Mouse (Mus musculus) bone marrow macrophage, adult 2 months (primary cell): ENCODE measurements around the gene Slc8b1. TPM values are rescaled to one million over a fixed set of nuclear protein-coding genes. Genes with fewer than 3 reads are reported as not detected.

Source experiments
- H3K27ac ChIP-seq: 2 replicates; pipeline ENCODE4 v1.5.1; 2012; ENCODE audit warnings: low read depth, low read length; ENCODE audit not compliant: insufficient read depth
- H3K4me1 ChIP-seq: 2 replicates; pipeline ENCODE4 v1.6.1; 2012; ENCODE audit warnings: low read length; ENCODE audit not compliant: control insufficient read depth, insufficient read depth
- H3K4me3 ChIP-seq: 2 replicates; pipeline ENCODE4 v1.5.1; 2012; ENCODE audit warnings: mild to moderate bottlenecking, low read length, moderate library complexity; ENCODE audit not compliant: insufficient read depth
- CTCF ChIP-seq: IDR thresholded peaks from 2 replicates; pipeline ENCODE4 v1.5.1; 2012; ENCODE audit warnings: low read depth, mild to moderate bottlenecking, low read length, moderate library complexity
- POLR2A ChIP-seq: IDR thresholded peaks from 2 replicates; pipeline ENCODE4 v1.6.1; 2012; ENCODE audit warnings: mild to moderate bottlenecking, low read depth, low read length, borderline replicate concordance
- polyA plus RNA-seq: library from polyadenylated mRNA; stranded (reverse); fragments of >200 nt; gene quantifications from 2 replicates; pipeline ENCODE4 v1.2.4, GENCODE M21; 2012; ENCODE audit not compliant: missing spikeins, insufficient read depth, insufficient read length

Slc8b1 gene
- polyA plus RNA-seq, 1 experiment: 79.4 TPM

GRCm38 (mm10) chr5:120574469-120575063 lies 63.6 kb downstream of the Slc8b1 start:
- H3K4me1 ChIP-seq: peaks cover 79% of the 10 kb centered on the region
- TF ChIP-seq POLR2A (no peak), CTCF (no peak)

GRCm38 (mm10) chr5:120576781-120577301 lies 65.9 kb downstream of the Slc8b1 start:
- Histone ChIP-seq H3K4me1 (peaks cover 64% of the 10 kb centered on the region), H3K4me3 (no peak overlapping the region), H3K27ac (peak overlapping the region; percentile 17; the same call in 1 of the 2 replicates)
- TF ChIP-seq CTCF (no peak), POLR2A (no peak)

More at GRCm38 (mm10) chr5:120574469-120575063, 63.6 kb downstream of the Slc8b1 start:
- H3K4me3 ChIP-seq: no peak overlapping the region
- H3K27ac ChIP-seq: no peak overlapping the region

DNA sequence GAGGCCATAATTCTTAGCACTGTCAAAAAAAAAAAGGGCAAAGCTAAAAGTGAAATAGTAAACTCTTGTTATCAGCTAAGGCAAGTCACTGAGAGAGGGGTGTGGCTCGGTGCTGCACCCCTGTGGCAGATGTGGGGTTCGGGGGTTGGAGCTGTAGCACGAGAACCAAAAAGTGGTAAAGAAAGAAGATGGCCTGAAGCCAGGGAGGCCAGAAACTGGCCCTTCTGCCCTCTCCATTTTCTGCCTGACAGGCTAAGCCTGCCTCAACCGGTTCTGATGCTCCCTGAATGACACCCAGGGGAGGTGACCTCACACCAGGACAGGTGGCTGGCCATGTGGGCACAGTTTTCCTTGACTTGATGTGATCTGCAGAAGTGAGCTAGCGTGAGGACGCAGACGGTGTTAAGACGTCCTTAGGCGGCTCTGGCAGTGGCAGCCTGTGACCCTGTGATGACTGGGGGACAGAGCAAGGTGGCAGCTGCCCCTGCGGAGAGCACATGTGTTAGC lies 67.0 kb downstream of the Slc8b1 start:
- Histone ChIP-seq H3K27ac (peak overlapping the region; percentile 57; the same call in 1 of the 2 replicates), H3K4me1 (peaks cover 56% of the 10 kb centered on the region), H3K4me3 (no peak overlapping the region)
- no peak for TF ChIP-seq POLR2A
- no peak for TF ChIP-seq CTCF

DNA sequence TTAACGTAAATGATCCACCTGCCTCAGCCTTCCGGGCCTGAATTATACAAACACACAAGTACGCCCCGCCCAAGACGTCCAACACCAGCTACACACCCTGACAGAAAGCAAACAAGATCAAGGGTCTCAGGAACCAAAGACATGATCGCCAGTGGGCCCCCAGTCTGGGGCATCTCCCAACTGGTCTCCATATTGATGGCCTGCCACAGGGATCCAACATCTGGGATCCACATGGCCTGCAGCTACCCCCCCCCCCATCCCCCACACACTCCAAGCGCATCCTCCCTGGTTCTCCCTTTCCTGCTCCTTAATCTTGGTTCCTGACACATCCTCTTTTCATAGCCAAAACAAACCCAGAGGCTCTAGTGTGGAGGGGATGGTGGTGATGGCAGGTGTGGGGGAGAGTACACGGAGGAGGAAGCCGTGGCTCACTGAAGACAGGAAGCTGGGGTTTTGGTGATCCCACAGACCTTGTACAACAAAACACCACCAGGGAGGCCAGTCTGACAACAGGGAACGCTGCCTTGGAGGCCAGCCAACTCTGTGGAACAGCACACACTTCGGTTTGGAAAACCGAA lies 67.6 kb downstream of the Slc8b1 start:
- Histone ChIP-seq H3K27ac (peak overlapping the region; percentile 57), H3K4me1 (peaks cover 59% of the 10 kb centered on the region), H3K4me3 (no peak overlapping the region)
- no peak for TF ChIP-seq POLR2A
- no peak for TF ChIP-seq CTCF

- Histone ChIP-seq H3K27ac (peak overlapping the region; percentile 75), H3K4me3 (peak overlapping the region; percentile 15), H3K4me1 (peaks cover 61% of the 10 kb centered on the region)
- TF ChIP-seq POLR2A (no peak), CTCF (no peak)
These were observed 68.4 kb downstream of the Slc8b1 start for GRCm38 (mm10) chr5:120579211-120579897.

GRCm38 (mm10) chr5:120579898-120580626 lies 69.1 kb downstream of the Slc8b1 start:
- no peak overlapping the region for H3K4me3 ChIP-seq
- peak overlapping the region; percentile 75 for H3K27ac ChIP-seq
- TF ChIP-seq CTCF (no peak), POLR2A (no peak)
- H3K4me1 ChIP-seq: peaks cover 61% of the 10 kb centered on the region

DNA sequence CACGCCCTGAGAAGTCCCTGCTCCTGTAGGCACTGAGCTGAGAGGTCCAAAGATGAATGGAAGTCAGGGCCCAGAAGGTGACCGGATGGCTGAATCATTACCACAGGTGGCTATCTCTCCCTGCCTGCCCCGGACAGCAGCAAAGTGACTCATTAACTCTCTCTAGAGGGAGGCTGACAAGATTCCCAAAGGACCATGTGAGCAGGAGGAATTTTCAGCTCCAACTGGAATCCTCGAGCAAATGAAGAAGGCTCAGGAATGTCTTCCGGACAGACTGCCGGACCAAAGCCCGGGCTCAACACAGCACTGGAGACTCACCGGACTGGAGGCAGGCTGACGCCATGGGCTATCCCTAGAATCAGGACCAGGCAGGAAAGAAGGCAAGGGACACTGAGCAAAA lies 71.0 kb downstream of the Slc8b1 start:
- no peak overlapping the region for H3K4me3 ChIP-seq
- TF ChIP-seq CTCF (no peak), POLR2A (no peak)
- peaks cover 65% of the 10 kb centered on the region for H3K4me1 ChIP-seq
- H3K27ac ChIP-seq: no peak overlapping the region

GRCm38 (mm10) chr5:120583511-120583910 lies 72.5 kb downstream of the Slc8b1 start:
- Histone ChIP-seq H3K4me1 (peaks cover 50% of the 10 kb centered on the region), H3K27ac (peak overlapping the region; percentile 59), H3K4me3 (no peak overlapping the region)
- TF ChIP-seq POLR2A (no peak), CTCF (no peak)

Other genes with a start within 250 kb of the Slc8b1 start
- not detected in 2 replicates for gene Lhx5, start 79.5 kb upstream of the Slc8b1 start, polyA plus RNA-seq
- not detected in 2 replicates for gene Sdsl, start 38.4 kb upstream of the Slc8b1 start, polyA plus RNA-seq
- gene Sds, start 34.6 kb upstream of the Slc8b1 start, polyA plus RNA-seq: not detected in 2 replicates
- gene Plbd2, start 7.5 kb upstream of the Slc8b1 start, polyA plus RNA-seq: 46.8 and 55.1 TPM in 2 replicates
- gene Tpcn1, start 77.5 kb downstream of the Slc8b1 start, polyA plus RNA-seq: 104 and 121 TPM in 2 replicates
- gene Iqcd, start 77.8 kb downstream of the Slc8b1 start, polyA plus RNA-seq: 1.2 TPM in 1 of 2 replicates, not detected in the other
- 3.8 and 4.0 TPM in 2 replicates for gene Rita1, start 101.4 kb downstream of the Slc8b1 start, polyA plus RNA-seq
- gene Ddx54, start 101.6 kb downstream of the Slc8b1 start, polyA plus RNA-seq: 20.3 and 20.4 TPM in 2 replicates
- not detected in 2 replicates for gene Cfap73, start 123.1 kb downstream of the Slc8b1 start, polyA plus RNA-seq
- 0.65 TPM in 1 of 2 replicates, not detected in the other for gene Rasal1, start 137.6 kb downstream of the Slc8b1 start, polyA plus RNA-seq
- gene Dtx1, start 200.8 kb downstream of the Slc8b1 start, polyA plus RNA-seq: not detected in 2 replicates
- 132 and 142 TPM in 2 replicates for gene Oas2, start 238.7 kb downstream of the Slc8b1 start, polyA plus RNA-seq